Mouse (Mus musculus) right cerebral cortex, postnatal 25 days (tissue): ENCODE measurements around the gene Gm4881.
A peak's percentile ranks its signal among the peaks of the same experiment; 100 is the strongest.

Experiments
- DNase-seq: peaks from one replicate; pipeline ENCODE4 v3.0.0; 2022

The Gm4881 gene

DNA sequence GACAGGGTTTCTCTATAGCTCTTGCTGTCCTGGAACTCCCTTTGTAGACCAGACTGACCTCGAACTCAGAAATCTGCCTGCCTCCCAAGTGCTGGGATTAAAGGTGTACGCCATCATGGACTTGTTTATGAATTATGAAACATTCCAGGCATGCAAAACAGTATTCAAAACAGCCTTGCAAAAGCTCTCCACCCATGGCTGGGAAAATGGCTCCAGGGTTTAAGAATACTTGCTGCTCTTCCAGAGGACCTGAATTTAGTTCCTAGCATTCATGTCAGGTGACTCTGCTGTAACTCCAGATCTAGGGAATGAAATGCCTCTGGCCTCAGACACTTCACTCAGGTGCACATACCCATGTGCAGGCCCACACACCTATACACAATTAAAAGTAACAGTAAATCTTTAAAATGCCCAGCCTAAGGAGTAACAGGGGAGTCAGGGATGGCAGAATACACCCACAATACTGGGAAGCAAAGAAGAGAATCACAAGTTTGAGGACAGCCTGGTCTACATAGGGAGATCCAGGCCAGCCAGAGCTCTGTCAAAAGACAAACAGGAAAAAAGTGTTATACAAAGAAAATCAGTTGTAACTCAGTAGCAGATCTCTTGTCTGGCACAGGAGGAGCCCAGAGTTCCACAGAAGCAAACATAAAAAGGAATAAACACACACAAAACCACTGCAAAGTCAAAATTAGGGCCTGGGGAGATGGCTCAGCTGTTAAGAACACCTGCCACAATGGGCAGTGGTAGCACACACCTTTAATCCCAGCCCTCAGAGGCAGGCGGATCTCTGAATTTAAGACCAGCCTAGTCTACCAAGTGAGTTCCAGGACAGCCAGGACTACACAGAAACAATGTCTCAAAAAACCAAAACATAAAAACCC lies 52.8 kb downstream of the Gm4881 start:
- DNase-seq, result no peak

- peak; percentile 73 for DNase-seq
Measured at GRCm38 (mm10) chr7:24890281-24891216, 53.7 kb downstream of the Gm4881 start.

- DNase-seq, result no peak
Measured at GRCm38 (mm10) chr7:24889431-24890220, 54.7 kb downstream of the Gm4881 start.

GRCm38 (mm10) chr7:24887096-24887495 lies 57.2 kb downstream of the Gm4881 start:
- DNase-seq, result no peak

DNA sequence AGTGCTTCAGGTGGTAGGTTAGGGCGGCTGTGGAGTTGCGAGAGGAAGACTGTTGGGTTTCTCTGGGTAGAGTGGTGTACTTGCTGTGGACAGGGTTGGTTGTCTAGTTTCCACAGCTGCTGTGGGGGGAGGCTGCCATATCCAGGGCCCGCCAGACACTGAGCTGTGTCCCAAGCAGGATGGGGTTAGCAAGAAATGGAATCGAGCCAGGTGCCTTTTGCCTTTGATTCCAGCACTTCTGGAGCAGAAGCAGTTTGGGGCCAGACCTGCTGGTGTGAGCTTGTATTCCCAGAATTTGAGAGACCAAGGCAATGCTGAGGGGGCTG lies 58.0 kb downstream of the Gm4881 start:
- DNase-seq, result no peak

DNA sequence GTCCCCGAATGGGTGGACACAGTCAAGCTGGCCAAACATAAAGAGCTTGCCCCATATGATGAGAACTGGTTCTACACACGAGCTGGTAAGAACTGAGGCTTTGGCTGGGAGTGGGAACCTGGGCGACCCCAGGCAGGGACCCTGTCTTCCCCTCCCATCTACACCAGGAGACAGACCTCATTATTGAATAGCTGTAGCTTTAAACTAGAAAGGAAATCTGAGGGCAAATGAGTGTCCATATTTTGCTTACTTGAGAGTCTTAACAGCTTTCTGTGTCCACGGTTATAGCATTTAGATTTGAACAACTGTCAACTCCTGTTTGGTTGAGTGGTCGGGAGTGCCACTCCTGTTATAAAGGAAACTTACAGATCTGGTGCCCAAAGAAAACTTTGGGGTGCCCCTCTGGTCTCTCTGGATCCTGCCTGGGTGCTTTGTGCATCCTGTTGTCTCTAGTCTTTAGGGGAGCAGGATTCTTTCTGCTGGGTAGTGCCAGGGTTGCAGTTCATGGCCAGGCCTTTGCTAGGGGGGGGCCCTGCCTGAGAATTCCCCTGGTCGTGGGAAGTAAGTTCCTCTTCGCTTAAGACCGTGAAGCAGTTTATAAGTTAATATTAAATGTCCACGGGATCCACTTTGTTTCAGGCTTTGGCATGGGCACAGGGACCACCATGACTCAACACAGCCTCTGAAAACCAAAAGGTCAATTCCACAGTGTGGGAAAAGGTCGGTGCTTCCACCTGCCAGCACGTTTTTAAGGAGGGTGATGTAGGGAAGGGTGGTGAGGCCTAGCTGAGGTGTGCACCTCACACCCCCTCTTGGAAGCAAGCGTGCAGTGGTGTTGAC lies 58.6 kb downstream of the Gm4881 start:
- no peak for DNase-seq

DNA sequence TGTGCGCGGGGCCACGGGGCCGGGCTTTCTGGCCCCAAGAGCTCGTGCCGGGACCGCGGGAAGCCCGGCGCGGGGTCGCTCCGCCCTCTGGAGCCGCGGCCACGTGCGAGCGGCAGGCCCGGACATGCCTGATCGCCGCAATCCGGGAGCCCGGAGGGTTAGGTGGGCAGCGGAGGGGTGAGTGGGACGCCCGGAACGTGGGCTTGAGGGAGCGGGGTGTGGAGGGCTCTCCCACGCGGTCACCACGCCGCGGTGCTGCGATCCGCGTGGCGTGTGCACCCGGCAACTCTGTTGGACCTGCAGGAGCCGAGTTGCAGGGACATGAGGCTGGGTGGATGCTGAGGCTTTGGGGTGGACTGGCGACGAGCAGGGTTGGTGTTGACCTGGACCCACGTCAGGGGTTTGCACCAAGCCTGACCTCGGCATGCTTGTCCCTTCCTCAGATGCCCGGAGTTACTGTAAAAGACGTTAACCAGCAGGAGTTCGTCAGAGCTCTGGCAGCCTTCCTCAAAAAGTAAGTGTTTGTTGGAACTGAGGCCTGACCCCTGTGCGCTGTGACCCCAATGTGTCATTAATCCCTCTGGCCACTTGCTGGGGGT lies 59.5 kb downstream of the Gm4881 start:
- no peak for DNase-seq

DNA sequence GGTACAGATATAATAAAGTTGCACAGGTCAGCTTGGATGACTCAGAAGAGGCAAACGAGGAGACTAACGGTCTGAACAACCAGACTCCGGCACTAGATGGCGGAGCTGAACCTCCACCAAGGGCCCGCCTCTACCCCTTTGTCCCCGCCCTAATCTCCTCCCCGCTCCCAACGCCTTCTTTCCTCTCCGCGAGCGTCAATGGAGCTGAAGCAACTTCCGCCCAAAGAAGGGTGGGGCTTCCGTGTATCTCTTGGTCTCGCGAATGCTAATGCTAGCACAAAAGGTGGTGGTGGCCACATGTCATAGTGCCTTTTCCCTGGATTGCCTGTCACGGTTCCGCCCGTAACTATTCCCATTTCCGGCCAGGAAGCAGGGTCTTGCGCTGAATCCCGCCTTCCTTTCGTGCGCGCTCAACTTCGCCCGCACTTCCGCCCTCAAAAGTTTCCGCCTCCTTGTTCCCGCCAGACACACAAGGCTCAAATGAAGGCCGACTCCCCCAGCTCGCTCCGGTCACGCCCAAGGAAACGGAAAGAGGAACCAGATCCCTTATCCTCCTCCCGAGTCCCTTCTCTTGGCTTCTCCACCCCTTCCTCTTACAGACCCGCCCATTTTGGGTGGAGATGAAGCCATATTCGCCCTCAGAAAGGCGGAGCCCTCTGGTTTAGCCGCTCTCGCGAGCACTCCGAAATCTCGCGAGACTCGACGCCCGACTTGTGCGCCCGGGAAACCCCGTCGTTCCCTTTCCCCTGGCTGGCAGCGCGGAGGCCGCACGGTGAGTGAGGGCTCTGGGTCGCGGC lies 60.2 kb downstream of the Gm4881 start, which contains the start of gene Rps19:
Gene Rps19, plus strand, starts transcription at position 476 of the 797 bp plus-strand sequence.
- peak; percentile 95 for DNase-seq

DNA sequence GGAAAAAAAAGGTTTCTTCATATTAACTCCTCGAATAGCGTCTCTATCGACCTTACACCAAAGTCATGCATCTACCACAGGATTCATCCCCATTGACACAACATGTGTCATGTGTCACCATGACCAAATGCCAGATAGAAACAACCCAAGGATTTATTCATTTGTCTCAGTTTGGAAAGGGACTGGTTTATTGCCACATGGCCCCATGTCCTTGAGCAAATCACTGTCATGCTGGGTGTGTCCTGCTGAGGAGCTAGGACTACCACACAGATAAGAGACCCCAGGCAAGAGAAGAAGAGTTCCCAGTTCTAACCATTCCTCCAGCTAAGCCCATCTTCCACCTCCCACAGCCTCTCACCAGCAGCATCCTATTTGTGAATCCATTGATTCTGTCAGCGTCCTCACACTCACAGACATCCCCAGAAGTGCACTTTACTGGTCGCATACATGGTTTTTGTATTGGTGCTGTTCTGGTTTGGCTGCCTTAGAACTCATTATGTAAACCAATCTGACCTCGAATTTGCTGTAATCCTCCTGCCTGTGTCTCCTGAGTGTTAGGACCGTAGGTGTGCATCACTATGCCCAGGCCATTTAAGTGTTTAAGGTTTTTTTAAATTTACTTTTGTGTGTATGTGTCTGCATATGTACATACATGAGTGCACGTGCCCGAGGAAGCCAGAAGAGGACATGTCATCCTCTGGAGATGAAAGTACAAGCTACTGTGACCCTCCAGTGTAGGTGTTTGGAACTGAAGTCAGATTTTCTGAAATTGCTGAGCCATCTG lies 61.7 kb downstream of the Gm4881 start:
- no peak for DNase-seq

DNA sequence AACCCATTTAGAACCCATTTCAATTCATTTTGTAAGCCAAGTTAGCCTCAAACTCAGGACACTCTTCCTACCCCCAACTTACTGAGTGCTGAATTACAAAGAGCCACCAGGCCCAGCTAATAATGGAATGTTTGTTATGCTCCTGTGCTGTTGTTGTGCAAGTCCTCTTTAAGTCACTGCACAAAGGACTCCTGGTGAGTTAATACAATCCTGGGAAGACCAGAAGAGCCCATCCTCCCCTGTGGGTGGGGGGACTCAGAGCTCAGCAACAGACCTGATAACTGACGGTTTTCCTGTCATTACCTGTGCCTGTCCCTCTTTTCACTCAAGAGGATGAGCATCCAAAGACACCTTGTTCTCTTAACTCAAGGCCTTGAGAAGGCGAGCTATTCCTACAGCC lies 64.7 kb downstream of the Gm4881 start:
- no peak for DNase-seq

DNA sequence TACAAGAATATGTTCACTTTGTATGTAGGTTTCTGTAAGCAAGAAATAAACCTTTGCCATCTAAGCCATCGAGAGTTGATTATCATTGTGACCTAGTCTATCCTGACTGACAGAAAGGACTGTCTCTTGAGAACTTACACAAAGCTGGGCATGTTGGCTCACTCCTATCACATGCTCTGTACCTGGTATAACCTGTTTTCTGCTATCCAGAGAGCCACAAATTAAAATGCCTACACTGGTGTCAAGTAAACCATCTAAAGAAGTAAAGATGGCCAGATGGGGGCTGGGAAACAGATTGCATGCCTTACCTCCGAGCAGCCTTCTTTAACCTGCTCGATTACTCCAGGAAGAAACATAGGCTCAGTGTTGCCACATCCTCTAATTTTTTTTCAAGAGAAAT lies 66.7 kb downstream of the Gm4881 start:
- DNase-seq, result no peak
